Mouse (Mus musculus) lung, postnatal 14 days (tissue): ENCODE results near the gene Zan.
"Not testable (repeated sequence)": the region's sequence is repeated elsewhere in the genome, so short reads cannot be mapped to it uniquely, and the experiment has no call there.

Source experiments
- DNase-seq: peaks from one replicate; pipeline ENCODE4 v3.0.0; 2021

Zan gene

DNA sequence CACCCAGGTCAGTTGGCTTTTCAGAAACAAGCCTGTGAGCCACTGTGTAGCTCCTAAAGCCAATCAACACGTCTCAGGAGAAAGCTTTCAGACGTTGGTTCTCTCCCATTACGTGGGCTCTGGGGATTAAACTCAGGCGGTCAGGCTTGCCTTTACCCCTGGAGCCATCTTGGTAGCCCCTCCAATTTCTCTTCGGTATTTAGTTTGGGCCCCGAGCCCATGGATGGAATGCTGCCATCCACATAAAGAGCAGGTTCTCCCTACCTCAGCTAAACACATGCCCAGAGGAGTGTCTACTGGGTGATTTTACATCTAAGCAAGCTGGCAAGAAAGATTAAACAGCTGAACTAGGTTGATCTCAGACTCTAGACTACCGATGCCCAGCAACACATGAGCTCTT lies 23.3 kb upstream of the Zan start:
- DNase-seq, result no peak

- peak; percentile 29 for DNase-seq
Measured at GRCm38 (mm10) chr5:137493831-137494230, 17.0 kb upstream of the Zan start.

DNA sequence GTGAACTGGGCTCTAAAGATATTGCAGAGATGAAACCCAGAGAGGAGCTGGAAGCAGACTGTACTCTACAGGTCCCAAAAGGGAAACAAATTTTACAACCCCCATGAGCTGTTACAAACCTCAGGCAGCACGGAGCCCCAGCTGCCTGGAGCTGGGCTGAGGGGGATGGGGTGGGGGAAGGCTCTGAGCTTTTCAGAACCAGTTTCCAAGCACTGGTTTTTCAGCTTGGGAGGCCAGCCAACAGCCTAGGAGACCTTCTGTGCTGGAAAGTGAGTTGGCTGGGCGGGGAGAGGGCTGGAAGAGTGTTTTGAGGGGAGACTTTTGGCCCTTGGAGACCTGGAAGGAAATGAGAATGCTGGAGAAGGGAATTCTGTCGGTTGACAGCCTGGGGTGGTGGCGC lies 14.7 kb upstream of the Zan start:
- peak; percentile 45 for DNase-seq

- no peak for DNase-seq
Measured at GRCm38 (mm10) chr5:137487616-137488015, 10.8 kb upstream of the Zan start.

- no peak for DNase-seq
Measured at GRCm38 (mm10) chr5:137485851-137486155, 8.9 kb upstream of the Zan start.

GRCm38 (mm10) chr5:137485071-137485850 lies 8.4 kb upstream of the Zan start:
- DNase-seq, result no peak

GRCm38 (mm10) chr5:137481897-137482296 lies 5.0 kb upstream of the Zan start:
- no peak for DNase-seq

DNA sequence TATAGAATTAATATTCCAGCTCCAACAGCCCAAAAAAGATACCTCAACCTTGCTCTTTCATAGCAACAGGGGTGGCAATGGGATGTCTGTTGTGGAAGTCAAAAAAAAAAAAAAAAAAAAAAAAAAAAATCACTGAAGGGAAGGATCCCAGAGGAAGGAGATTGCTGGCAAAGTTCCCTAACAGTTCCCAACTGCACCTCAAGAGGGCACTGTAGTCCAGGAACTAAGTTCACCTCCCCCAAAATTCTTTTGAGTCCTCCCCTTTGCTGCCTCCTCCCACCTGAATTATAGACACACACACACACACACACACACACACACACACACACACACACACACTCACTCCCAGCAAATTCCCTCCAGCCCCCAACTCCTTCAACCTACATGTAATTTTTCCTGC lies 4.3 kb upstream of the Zan start:
- peak; percentile 90 for DNase-seq

DNA sequence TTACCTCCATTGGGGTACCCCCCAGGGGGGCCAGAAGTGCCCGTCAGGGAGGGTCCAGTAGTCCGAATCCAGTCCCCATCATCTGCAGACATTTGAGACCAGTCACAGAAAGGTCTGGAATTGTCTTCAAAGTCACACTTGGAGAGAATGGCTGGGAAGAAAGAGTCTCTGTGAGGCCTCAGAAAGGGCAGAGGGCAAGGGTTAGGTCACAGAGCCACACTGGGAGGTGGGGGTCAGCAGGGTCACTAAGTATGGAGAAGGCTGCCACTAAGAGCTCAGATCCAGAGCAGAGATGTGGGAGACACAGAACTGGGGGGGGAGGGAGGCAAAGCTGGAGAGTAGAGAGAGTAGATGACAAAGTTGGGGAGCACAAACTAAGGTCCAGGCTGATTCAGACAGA lies 2.5 kb downstream of the Zan start:
- DNase-seq, result no peak

- no peak for DNase-seq
Measured at GRCm38 (mm10) chr5:137472252-137472904, 4.5 kb downstream of the Zan start.

GRCm38 (mm10) chr5:137466946-137467345 lies 9.9 kb downstream of the Zan start:
- no peak for DNase-seq

DNA sequence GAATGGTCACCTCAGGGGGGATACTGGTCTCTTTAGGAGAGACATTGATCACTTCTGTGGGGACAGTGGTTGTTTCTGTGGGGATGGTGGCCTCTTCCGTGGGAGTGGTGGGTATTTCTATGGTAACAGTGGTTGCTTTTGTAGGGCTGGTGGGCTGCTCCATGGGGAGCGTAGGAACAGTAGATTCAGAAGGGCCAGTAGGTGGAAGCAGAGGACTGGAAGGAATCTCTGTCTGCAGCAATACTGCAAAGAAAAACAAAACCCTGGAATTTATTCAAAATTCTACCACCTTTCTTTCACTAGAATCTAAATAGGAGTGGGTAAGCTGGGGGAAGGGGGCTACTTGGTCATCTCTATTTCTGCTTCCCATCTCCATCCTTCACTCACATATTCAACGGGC lies 11.8 kb downstream of the Zan start:
- DNase-seq, result peak; percentile 11

DNA sequence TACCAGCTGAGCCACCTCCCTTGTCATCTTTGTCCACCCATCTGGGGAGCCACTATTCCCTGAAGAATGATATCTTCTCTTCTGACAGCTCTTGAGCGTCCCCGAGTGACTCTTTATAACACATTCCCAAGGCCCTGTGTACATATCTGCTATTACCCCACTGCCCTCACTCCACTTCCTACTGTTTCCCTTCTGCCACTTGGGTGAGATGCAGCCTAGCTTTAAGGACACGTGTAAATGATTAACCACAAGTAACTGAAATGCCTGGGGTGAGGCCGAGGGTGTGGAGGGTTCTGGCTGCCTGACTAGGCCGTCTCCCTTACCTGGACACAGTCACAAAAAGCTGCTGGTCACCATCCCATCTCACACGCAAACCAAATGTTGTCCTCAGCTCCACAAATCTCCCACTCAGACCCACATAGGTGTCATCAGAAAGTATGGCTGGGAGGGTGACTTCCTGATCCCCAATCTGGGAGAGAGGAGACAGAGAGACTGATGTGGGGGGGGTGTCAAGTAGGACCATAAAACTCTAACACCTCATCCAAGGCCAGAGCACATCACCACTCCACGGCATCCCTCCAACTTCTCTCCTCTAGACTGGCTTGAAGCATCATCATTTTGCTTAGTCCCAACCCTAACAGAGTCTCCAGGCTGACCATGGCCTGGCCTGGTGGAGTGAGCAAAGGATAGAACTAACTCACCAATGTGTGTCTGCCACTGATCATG lies 20.8 kb downstream of the Zan start:
- DNase-seq, result peak; percentile 18

- DNase-seq, result no peak
Measured at GRCm38 (mm10) chr5:137455206-137455605, 21.7 kb downstream of the Zan start.

DNA sequence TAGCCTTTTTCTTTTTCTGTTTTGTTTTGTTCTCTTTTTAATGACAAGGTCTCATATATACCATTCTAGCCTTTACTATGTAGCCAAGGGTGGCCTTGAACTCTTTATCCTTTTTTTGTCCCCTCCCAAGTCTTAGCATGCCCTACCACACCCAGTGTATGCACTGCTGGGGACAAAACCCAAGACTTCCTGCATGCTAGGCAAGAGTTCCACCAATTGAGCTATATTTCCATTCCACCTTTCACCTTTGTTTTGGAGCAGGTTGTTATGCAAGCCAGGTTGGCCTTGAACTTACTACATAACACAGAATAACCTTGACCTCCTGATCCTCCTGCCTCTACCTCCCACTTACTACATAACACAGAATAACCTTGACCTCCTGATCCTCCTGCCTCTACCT lies 31.3 kb downstream of the Zan start:
- DNase-seq, result no peak

GRCm38 (mm10) chr5:137440216-137440855 lies 36.5 kb downstream of the Zan start:
- DNase-seq, result peak; percentile 28

- DNase-seq, result no peak
Measured at GRCm38 (mm10) chr5:137433889-137434288, 43.0 kb downstream of the Zan start.

DNA sequence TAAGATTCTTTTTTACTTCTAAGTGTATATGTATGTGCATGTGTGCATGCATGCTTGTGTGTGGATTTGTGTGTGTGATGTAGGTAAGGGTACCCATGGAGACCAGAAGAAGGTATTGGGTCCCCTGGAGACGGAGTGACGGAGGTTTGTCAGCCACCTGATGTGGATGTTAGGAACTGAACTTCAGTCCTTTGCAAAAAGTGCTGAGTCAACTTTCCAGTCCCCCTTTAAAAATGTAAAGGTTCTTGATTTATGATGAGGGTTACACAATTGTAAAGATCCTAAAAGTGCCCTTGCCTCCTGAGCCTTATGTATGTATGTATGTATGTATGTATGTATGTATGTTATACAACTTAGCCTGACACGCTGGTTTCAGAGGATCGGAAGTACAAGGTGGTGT lies 46.5 kb downstream of the Zan start:
- DNase-seq, result not testable (repeated sequence)

- DNase-seq, result no peak
Measured at GRCm38 (mm10) chr5:137425648-137426047, 51.2 kb downstream of the Zan start.

DNA sequence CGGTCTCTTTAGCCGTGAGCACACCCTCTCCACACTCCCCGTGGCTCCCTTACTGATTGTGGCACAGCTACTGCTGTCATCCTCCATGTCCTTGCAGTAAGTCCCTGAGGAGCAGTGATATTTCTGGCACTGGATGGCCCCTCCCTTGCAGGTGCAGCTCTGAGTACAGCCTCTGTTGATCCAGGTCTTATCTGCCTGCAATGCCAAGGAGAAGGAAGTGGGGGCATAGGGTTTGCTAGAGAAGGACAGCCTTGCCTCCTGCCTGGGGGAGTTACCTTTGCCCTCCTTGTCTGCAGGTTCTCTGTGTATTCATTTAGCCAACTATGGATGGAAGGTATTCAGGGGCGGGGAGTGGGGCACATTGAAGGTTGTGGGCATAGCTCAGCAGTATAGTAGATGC lies 57.0 kb downstream of the Zan start:
- DNase-seq, result no peak

- DNase-seq, result peak; percentile 4
Measured at GRCm38 (mm10) chr5:137419105-137419504, 57.8 kb downstream of the Zan start.

GRCm38 (mm10) chr5:137414253-137414652 lies 62.6 kb downstream of the Zan start:
- DNase-seq, result no peak

GRCm38 (mm10) chr5:137411235-137411634 lies 65.6 kb downstream of the Zan start:
- no peak for DNase-seq

- no peak for DNase-seq
Measured at GRCm38 (mm10) chr5:137410549-137410948, 66.3 kb downstream of the Zan start.
